Mouse (Mus musculus) erythroblast, adult 5-6 weeks (primary cell): ENCODE data around the gene Unc80. TPM values are rescaled to one million over a fixed set of nuclear protein-coding genes. Genes with fewer than 3 reads are reported as not detected.

Experiments
- ATAC-seq: replicated peaks from 2 replicates; pipeline ENCODE4 v1.8.0; 2016; ENCODE audit warnings: moderate number of reproducible peaks, mild to moderate bottlenecking, moderate TSS enrichment, inconsistent platforms; ENCODE audit not compliant: poor library complexity, low FRiP score, severe bottlenecking
- total RNA-seq, 2 experiments: library from RNA; stranded (forward) in 1 of 2; stranded (reverse) in 1 of 2; fragments of 150-400 nt in 1 of 2; fragments of 200-764, 138-1000 nt in 1 of 2; gene quantifications; 2 replicates each; pipeline versions ENCODE4 v1.2.3 to v1.2.4; 2015 to 2017; ENCODE audit warnings: low replicate concordance in 2 of 2

Unc80 gene
- total RNA-seq (2015; ENCODE audit: low replicate concordance) (not detected in 2 replicates), total RNA-seq (2017; ENCODE audit: low replicate concordance) (not detected in 2 replicates)

- no peak for ATAC-seq
Measured at GRCm38 (mm10) chr1:66467821-66468703, at the start of gene Unc80. Unc80 (plus strand) TSS chr1:66468367.

- no peak for ATAC-seq
Measured at GRCm38 (mm10) chr1:66426073-66426472, 42.1 kb upstream of the Unc80 start.

- no peak for ATAC-seq
Measured at GRCm38 (mm10) chr1:66430962-66431361, 37.2 kb upstream of the Unc80 start.

- ATAC-seq: no peak
Measured at GRCm38 (mm10) chr1:66431472-66431871, 36.7 kb upstream of the Unc80 start.

GRCm38 (mm10) chr1:66438069-66438468 lies 30.1 kb upstream of the Unc80 start:
- no peak for ATAC-seq

GRCm38 (mm10) chr1:66442922-66443321 lies 25.2 kb upstream of the Unc80 start:
- no peak for ATAC-seq

- ATAC-seq: no peak
Measured at GRCm38 (mm10) chr1:66449471-66449870, 18.7 kb upstream of the Unc80 start.

- no peak for ATAC-seq
Measured at GRCm38 (mm10) chr1:66456580-66456979, 11.6 kb upstream of the Unc80 start.

- no peak for ATAC-seq
Measured at GRCm38 (mm10) chr1:66457747-66458146, 10.4 kb upstream of the Unc80 start.

- no peak for ATAC-seq
Measured at GRCm38 (mm10) chr1:66459394-66459793, 8.8 kb upstream of the Unc80 start.

- ATAC-seq: no peak
Measured at GRCm38 (mm10) chr1:66460850-66461249, 7.3 kb upstream of the Unc80 start.

GRCm38 (mm10) chr1:66468704-66469020 lies 495 bp downstream of the Unc80 start:
- ATAC-seq: no peak

GRCm38 (mm10) chr1:66482751-66483150 lies 14.6 kb downstream of the Unc80 start:
- ATAC-seq: no peak

- no peak for ATAC-seq
Measured at GRCm38 (mm10) chr1:66493064-66493463, 24.9 kb downstream of the Unc80 start.

- no peak for ATAC-seq
Measured at GRCm38 (mm10) chr1:66495310-66496012, 27.3 kb downstream of the Unc80 start.

- ATAC-seq: no peak
Measured at GRCm38 (mm10) chr1:66550812-66551211, 82.6 kb downstream of the Unc80 start.

- no peak for ATAC-seq
Measured at GRCm38 (mm10) chr1:66552396-66552966, 84.3 kb downstream of the Unc80 start.

- no peak for ATAC-seq
Measured at GRCm38 (mm10) chr1:66561636-66562270, 93.6 kb downstream of the Unc80 start.

- no peak for ATAC-seq
Measured at GRCm38 (mm10) chr1:66562332-66562731, 94.2 kb downstream of the Unc80 start.

GRCm38 (mm10) chr1:66569736-66570135 lies 101.6 kb downstream of the Unc80 start:
- no peak for ATAC-seq
